Comparison of ENCODE assay signal across 8 mouse cellular contexts in the genomic region with DNA sequence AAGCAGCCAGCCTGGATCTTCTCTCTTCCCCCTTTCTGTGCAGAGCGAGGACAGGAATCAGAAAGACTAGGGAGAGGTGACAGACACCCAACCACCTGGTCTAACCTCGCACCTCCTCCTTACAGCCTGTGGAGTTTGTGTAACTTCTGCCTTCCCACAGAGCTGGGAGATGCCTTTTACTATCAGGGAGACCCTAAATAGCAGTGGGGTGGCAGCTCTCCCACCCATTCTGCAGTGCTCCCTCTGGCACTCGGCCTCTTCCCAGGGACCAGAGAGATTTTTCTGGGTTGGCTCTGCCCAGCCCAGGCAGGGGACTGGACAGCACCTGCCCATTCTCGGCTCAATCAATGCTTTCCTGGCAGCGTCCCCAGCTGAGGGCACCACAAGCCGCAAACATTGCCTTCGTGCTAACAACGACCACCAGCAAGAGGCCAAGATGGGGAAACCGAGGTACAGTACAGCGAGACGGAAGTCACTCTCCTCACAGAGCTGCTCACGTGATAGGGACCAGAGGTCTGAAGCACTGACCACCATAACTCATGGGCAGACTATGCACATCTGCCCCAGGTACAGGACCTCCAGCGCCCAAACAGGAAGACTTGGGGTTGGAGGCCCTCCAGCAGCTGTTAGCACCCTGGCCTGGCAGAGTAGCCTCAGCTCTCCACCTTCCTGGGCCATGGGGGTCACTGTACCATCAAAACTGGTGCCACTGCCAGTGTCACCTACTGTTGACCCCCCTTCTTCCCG. TPM values are rescaled to one million over a fixed set of nuclear protein-coding genes. Genes with fewer than 3 reads are reported as not detected.
DNase-seq lines count a peak whose midpoint lies in the region; ATAC-seq and TF ChIP-seq lines count a peak whose summit lies in the region.

No protein-coding gene starts in this region.

- peaks cover 65% of the 10 kb centered on the region for H3K4me1 ChIP-seq in hindbrain, embryonic 16.5 days (ENCODE audit: control insufficient read depth, insufficient read depth, low read depth, low read length)
- H3K4me1 ChIP-seq in midbrain, embryonic 13.5 days (replicated peaks), result peaks cover 76% of the 10 kb centered on the region

- no peaks in the 10 kb centered on the region for H3K9me3 ChIP-seq in hindbrain, embryonic 16.5 days (ENCODE audit: control insufficient read depth, low read length)
- H3K9me3 ChIP-seq in midbrain, embryonic 13.5 days, result no peaks in the 10 kb centered on the region

- peak; percentile 60 for DNase-seq in gastrocnemius, adult 2 months
- no peak for DNase-seq in gastrocnemius, postnatal 14 days
- DNase-seq in thymus, postnatal 14 days, result peak; percentile 18
- DNase-seq in thymus, postnatal 4 days, result no peak
- DNase-seq in ovary, postnatal 36 days (ENCODE audit: low spot score), result no peak

- H3K27me3 ChIP-seq in hindbrain, embryonic 16.5 days (replicated peaks; ENCODE audit: control insufficient read depth, insufficient read depth, low read length), result no peaks in the 10 kb centered on the region
- H3K27me3 ChIP-seq in midbrain, embryonic 13.5 days, result no peaks in the 10 kb centered on the region

- intact Hi-C loops in gastrocnemius, adult 2 months (cut with DNase I), result no loop called here
- intact Hi-C loops in gastrocnemius, postnatal 14 days (cut with DNase I; ENCODE audit: low total_unique reads), result no loop called here

- peak overlapping the region; percentile 98 for H3K27ac ChIP-seq in gastrocnemius, adult 2 months
- H3K27ac ChIP-seq in hindbrain, embryonic 16.5 days (ENCODE audit: low read depth, low read length), result peak overlapping the region; percentile 54
- peak overlapping the region; percentile 84 for H3K27ac ChIP-seq in midbrain, embryonic 13.5 days

- H3K9ac ChIP-seq in hindbrain, embryonic 16.5 days (ENCODE audit: low read depth, low read length), result peak overlapping the region; percentile 52
- H3K9ac ChIP-seq in midbrain, embryonic 13.5 days (replicated peaks), result peak overlapping the region; percentile 49

- H3K36me3 ChIP-seq in hindbrain, embryonic 16.5 days (ENCODE audit: control insufficient read depth, insufficient read depth, low read length), result no peaks in the 10 kb centered on the region
- H3K36me3 ChIP-seq in midbrain, embryonic 13.5 days, result peaks cover 58% of the 10 kb centered on the region

- no peak for TF ChIP-seq CTCF in gastrocnemius, adult 2 months (IDR thresholded peaks at IDR 0.05)

- H3K4me3 ChIP-seq in gastrocnemius, adult 2 months, result peak overlapping the region; percentile 80
- H3K4me3 ChIP-seq in hindbrain, embryonic 16.5 days (ENCODE audit: low read length), result no peak overlapping the region; the same call in 1 of the 2 replicates
- H3K4me3 ChIP-seq in midbrain, embryonic 13.5 days (replicated peaks), result no peak overlapping the region; the same call in 1 of the 2 replicates

- peak overlapping the region; percentile 57 for H3K4me2 ChIP-seq in hindbrain, embryonic 16.5 days (ENCODE audit: low read length)
- H3K4me2 ChIP-seq in midbrain, embryonic 13.5 days (replicated peaks), result peak overlapping the region; percentile 44

- 62% methylated on average over 13 of the region's 14 CpGs for WGBS in hindbrain, embryonic 16.5 days
- 73% methylated on average over 14 of the region's 14 CpGs for WGBS in midbrain, embryonic 13.5 days

- ATAC-seq in hindbrain, embryonic 16.5 days, result no peak; the same call in 1 of the 2 replicates
- ATAC-seq in midbrain, embryonic 13.5 days, result no peak
- ATAC-seq in CD4-positive, CD25-positive, alpha-beta regulatory T cell, adult 4 months, result no peak

RNA-seq across cellular contexts. Expression of a gene that starts 10.5 kb away (rescaled TPM):
- total RNA-seq in gastrocnemius, adult 2 months (2021), result 10 to 100 TPM; 78.3 to 78.7 TPM
- total RNA-seq in gastrocnemius, postnatal 14 days (2021), result 10 to 100 TPM; 59.5 to 65.6 TPM
- 75.8 and 83.0 TPM in 2 replicates for polyA plus RNA-seq in hindbrain, embryonic 16.5 days (2015; fragmentation: Nextera tagmentation; extraction: Ambion mirVana)
- polyA plus RNA-seq in midbrain, embryonic 13.5 days (2015; fragmentation: Nextera tagmentation; extraction: Ambion mirVana), result 80.5 and 106 TPM in 2 replicates
- polyA plus RNA-seq in CD4-positive, CD25-positive, alpha-beta regulatory T cell, adult 4 months (2017; shearing (Covaris generic)), result 10 to 100 TPM in 1 of 2 experiments, 1 to 10 TPM in 1; 6.5 to 12.3 TPM

RNA-seq across cellular contexts. Expression of a gene that starts 29.3 kb away (rescaled TPM):
- not detected for total RNA-seq in gastrocnemius, adult 2 months (2021)
- total RNA-seq in gastrocnemius, postnatal 14 days (2021), result under 1 TPM; 0.11 to 0.47 TPM
- 2.9 and 3.6 TPM in 2 replicates for polyA plus RNA-seq in hindbrain, embryonic 16.5 days (2015; fragmentation: Nextera tagmentation; extraction: Ambion mirVana)
- polyA plus RNA-seq in midbrain, embryonic 13.5 days (2015; fragmentation: Nextera tagmentation; extraction: Ambion mirVana), result 4.6 and 5.6 TPM in 2 replicates
- 1 to 10 TPM in 1 of 2 experiments, under 1 TPM in 1; 0.40 to 1.8 TPM for polyA plus RNA-seq in CD4-positive, CD25-positive, alpha-beta regulatory T cell, adult 4 months (2017; shearing (Covaris generic))

RNA-seq across cellular contexts. Expression of a gene that starts 30.0 kb away (rescaled TPM):
- 10 to 100 TPM; 50.3 to 53.0 TPM for total RNA-seq in gastrocnemius, adult 2 months (2021)
- total RNA-seq in gastrocnemius, postnatal 14 days (2021), result 10 to 100 TPM; 36.1 to 36.2 TPM
- 44.3 and 45.9 TPM in 2 replicates for polyA plus RNA-seq in hindbrain, embryonic 16.5 days (2015; fragmentation: Nextera tagmentation; extraction: Ambion mirVana)
- 31.4 and 32.9 TPM in 2 replicates for polyA plus RNA-seq in midbrain, embryonic 13.5 days (2015; fragmentation: Nextera tagmentation; extraction: Ambion mirVana)
- 10 to 100 TPM; 29.1 to 53.9 TPM for polyA plus RNA-seq in CD4-positive, CD25-positive, alpha-beta regulatory T cell, adult 4 months (2017; shearing (Covaris generic))

RNA-seq across cellular contexts. Expression of a gene that starts 34.3 kb away (rescaled TPM):
- total RNA-seq in gastrocnemius, adult 2 months (2021), result 100 to 1,000 TPM in 1 of 2 experiments, 10 to 100 TPM in 1; 95.3 to 106 TPM
- 10 to 100 TPM; 69.9 to 76.0 TPM for total RNA-seq in gastrocnemius, postnatal 14 days (2021)
- polyA plus RNA-seq in hindbrain, embryonic 16.5 days (2015; fragmentation: Nextera tagmentation; extraction: Ambion mirVana), result 99.0 and 116 TPM in 2 replicates
- 141 and 156 TPM in 2 replicates for polyA plus RNA-seq in midbrain, embryonic 13.5 days (2015; fragmentation: Nextera tagmentation; extraction: Ambion mirVana)
- 10 to 100 TPM; 33.4 to 69.4 TPM for polyA plus RNA-seq in CD4-positive, CD25-positive, alpha-beta regulatory T cell, adult 4 months (2017; shearing (Covaris generic))

RNA-seq across cellular contexts. Expression of a gene that starts 49.1 kb away (rescaled TPM):
- total RNA-seq in gastrocnemius, adult 2 months (2021), result 10 to 100 TPM; 78.2 to 80.4 TPM
- 10 to 100 TPM; 58.9 to 61.2 TPM for total RNA-seq in gastrocnemius, postnatal 14 days (2021)
- polyA plus RNA-seq in hindbrain, embryonic 16.5 days (2015; fragmentation: Nextera tagmentation; extraction: Ambion mirVana), result 0.09 and 0.11 TPM in 2 replicates
- not detected in 2 replicates for polyA plus RNA-seq in midbrain, embryonic 13.5 days (2015; fragmentation: Nextera tagmentation; extraction: Ambion mirVana)
- not detected for polyA plus RNA-seq in CD4-positive, CD25-positive, alpha-beta regulatory T cell, adult 4 months (2017; shearing (Covaris generic))

Comparison
In these comparisons a context has a peak if more than half of its experiments do, and no peak if none do; other contexts are left out.
1. DNase-seq: peak in gastrocnemius, adult 2 months (single experiment) and thymus, postnatal 14 days (single experiment); none in gastrocnemius, postnatal 14 days (single experiment), thymus, postnatal 4 days (single experiment) and ovary, postnatal 36 days (single experiment).
2. Peak in every context shown above with its lines, with median percentiles within 50 percentile points of each other: H3K27ac ChIP-seq.